Mouse (Mus musculus) thymus, postnatal 0 days (tissue): ENCODE results near the gene Cdk2ap2. TPM values are rescaled to one million over a fixed set of nuclear protein-coding genes. Genes with fewer than 3 reads are reported as not detected.
"Not testable (repeated sequence)": the region's sequence is repeated elsewhere in the genome, so short reads cannot be mapped to it uniquely, and the experiment has no call there.

ENCODE experiments used
- DNase-seq: peaks from one replicate; pipeline ENCODE4 v3.0.0-alpha.2; 2015; ENCODE audit warnings: low spot score
- polyA plus RNA-seq: library from polyadenylated mRNA; unstranded; fragments of >200 nt; fragmentation: Nextera tagmentation; extraction: Ambion mirVana; gene quantifications from 2 replicates; pipeline ENCODE4 v1.2.1, GENCODE M21; 2015

Cdk2ap2 gene
- polyA plus RNA-seq, 1 experiment from 2014 or later = 179 TPM

- no peak for DNase-seq
Measured at GRCm38 (mm10) chr19:4066877-4067276, 30.1 kb upstream of the Cdk2ap2 start.

GRCm38 (mm10) chr19:4068242-4068641 is 28.7 kb upstream of the Cdk2ap2 start:
- not testable (repeated sequence) for DNase-seq

DNA sequence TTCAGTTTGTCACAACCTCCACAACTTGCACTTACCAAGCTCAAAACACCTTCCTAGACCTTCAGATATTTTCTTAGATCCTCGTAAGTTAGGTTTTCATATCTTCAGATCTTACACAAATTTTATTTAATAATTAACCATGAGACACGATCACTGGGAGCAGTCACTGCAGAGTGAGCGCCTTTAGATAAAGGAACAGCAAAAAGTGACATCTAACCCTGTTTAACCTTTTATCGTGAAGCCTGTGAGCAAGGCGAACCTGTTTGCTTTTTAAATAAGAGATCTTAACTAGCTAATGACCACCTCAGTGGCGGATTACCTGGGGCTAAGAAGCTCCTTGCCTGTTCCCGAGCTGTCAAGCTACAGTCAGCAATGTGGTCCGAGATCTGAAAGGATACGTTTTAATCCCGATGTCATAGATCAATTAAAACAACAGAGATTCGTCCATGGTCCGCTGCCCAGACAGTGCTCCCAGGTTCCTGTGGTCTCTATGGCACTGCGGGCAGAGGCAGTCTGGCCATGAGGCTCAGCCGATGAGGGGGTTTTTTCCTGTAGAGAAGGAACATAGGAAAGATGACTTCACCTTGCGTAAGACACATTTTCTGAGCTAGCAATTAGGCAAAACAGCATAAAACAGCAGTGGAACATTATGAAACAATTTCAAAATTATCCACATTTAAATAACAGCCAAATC is 28.1 kb upstream of the Cdk2ap2 start:
- DNase-seq = no peak

DNA sequence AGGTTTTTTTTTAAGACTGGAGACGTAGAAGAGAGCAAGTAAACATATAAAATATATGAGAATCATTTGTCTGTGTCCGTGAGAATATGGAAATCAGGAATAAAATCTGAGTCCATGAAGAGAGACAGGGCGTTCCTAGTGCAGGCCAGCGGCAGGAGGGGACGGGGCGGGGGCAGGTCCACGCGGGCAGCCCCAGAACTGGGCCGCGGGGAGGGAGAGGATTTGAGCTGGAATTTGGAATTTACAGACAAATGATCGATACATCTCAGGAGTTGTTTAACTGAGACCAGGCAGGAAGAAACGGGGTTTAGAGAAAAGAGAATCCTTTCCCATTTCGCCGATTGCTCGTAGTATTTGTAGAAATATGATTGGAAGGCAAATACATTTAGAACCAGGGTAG is 26.7 kb upstream of the Cdk2ap2 start:
- DNase-seq = no peak

GRCm38 (mm10) chr19:4070756-4071155 is 26.2 kb upstream of the Cdk2ap2 start:
- DNase-seq = no peak

DNA sequence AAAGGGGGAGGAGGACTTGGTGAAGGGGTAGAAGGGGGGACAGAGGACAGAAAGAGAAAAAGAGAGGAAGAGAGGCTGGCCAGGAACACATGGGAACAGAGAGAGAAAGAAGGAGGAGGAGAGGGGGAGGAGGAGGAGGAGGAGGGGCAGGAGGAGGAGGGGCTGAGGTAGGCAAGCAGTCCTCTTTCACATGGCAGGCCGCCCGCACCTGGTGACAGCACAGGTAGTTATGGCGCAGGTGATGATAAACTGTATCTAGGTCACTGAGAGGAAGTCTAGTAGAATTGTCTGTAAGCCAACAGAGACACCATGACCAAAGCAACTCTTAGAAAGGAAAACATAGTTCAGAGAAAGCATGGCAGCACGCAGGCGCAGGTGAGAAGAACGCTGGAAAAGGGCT is 25.6 kb upstream of the Cdk2ap2 start:
- no peak for DNase-seq

DNA sequence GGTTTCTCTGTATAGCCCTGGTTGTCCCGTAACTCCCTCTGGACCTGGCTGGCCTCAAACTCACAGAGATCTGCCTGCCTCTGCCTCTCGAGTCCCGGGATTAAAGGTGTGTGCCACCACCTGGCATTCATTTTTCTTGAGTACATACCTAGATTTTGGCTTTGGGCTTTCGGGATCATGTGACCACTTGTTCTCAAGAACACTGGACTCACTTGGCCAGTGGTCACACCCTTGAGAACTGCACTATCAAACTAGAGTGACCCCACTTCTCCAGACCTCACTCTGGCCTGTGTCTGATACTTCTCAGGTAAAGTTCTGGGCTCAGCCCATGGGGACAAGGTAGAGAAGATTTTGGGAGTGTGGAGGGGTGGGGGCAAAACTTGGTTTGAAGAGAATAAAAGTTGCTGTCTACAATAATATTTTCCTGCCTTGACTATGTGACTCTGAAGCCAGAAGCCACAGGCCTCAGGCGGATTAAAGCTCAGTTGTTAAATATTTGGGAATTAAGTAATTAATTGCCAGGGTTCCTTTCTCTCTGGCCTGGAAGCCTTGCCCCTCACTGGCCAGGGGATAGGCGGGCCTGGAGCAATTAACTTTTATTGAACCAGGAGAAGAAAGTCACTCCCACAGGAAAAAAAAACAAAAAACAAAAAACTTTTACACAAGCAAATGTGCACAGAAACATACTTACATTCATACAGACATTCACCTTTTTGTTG is 24.1 kb upstream of the Cdk2ap2 start:
- DNase-seq = no peak

GRCm38 (mm10) chr19:4075531-4075930 is 21.5 kb upstream of the Cdk2ap2 start:
- no peak for DNase-seq

DNA sequence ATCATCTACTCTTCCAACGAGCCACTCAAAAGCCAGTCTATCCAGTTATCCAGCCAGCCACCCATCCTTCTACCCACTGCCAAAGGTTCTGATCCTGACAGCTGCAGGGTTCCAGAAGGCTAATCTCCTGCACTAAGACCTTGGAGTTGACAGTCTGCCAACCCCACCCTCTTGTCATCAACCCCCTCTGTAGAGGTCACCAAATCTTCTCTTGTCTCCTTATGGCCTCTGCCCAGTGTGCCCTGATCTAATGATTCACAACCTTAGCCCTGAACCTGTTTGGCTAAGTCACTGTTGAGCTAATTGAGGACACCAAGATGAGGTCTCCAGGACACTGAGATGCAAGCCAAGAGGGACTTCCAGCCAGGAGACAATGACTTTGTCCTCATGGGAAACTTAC is 17.4 kb upstream of the Cdk2ap2 start:
- no peak for DNase-seq

GRCm38 (mm10) chr19:4080511-4081009 is 16.4 kb upstream of the Cdk2ap2 start:
- DNase-seq = no peak

DNA sequence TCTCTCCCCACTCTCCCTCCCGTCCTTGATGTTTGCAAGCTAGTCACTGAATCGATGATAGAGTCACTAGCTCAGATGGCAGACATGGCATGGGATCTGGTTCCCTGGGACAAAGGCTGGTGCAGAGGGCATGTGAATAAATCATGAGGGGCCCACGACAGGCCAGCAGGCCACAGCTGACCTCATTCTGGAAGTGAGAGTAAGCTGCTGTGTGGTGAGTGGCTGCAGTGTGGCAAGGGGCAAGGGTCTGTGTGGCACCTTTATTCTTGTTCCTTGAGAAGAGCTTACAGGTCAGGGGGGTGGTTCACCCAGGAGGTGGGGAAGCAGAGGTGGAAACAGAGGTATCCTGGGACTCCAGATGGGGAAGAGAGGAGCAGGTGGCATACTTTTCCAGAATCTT is 15.6 kb upstream of the Cdk2ap2 start, which contains the start of gene Cabp2:
Gene Cabp2, plus strand, starts transcription at position 185 of the 400 bp plus-strand sequence.
- no peak for DNase-seq

GRCm38 (mm10) chr19:4082219-4082965 is 14.6 kb upstream of the Cdk2ap2 start:
- no peak for DNase-seq

DNA sequence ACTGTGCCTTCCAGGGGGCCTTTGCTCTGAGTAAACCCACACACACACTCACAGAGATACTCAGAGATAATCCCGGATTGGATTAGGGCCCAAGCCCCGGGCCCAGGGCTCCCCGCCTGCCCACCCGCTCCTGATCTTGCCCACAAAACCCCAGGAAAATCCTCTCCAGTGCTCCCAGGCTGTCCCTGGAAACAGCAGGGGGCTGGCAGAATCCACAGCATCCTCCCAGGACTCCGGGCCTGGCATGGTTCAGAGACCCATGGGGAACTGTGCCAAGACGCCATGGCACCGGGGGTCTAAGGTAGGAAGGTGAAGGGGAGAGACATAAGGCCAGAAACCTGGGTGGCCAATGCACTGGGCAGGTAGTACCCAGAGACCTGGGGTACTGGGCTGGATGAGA is 13.7 kb upstream of the Cdk2ap2 start:
- no peak for DNase-seq

DNA sequence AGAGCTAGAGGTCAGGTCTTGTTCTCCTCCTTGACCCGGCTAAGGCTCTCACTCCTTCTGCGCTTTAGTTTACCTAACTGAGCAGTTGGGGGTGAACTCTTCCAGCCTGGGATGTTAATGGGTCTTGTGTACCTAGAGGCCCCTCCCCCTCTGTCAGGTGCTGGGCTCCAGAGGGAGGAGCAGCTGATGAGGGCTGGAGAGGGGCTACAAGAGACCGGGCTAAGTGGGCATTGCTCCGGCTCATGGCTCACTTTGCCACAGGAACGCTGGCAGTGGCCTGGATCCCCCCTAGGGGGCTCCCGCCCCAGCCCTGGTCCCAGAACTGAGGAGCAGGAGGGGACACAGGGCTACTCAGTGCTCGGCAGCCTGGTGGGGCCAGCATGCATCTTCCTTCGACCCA is 13.2 kb upstream of the Cdk2ap2 start:
- DNase-seq = no peak

DNA sequence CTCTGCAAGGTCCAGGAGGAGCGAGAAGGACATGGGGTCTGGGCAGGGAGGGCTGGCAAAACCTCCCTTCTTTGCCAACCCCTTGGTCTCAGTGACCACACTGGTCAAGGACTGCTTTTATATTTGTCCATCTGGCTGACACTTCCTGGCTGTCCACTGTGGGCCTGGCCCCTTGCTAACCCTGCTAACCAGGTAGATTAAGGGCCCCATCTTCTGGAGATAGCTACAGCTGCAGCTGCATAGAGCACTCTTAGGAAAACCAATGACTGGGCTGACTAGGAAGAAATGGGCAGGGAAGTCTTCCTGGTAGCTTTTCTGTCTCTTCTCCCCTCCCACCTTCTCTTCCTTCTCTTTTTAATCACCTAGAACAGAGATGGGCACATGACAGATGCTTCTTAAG is 12.0 kb upstream of the Cdk2ap2 start:
- DNase-seq = no peak

DNA sequence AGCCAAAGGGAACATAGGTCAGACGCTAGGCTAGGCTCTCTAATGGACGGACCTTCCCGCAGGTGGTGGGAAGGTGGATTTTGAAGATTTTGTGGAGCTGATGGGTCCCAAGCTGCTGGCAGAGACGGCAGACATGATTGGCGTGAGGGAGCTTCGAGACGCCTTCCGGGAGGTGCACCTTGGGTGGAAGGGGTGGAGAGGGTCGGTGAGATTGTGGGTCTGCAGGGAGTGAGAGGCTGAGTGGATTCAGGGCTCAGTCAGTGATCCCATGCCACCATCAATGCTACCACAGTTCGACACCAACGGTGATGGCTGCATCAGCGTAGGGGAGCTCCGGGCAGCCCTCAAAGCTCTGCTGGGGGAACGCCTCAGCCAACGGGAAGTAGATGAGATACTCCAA is 10.8 kb upstream of the Cdk2ap2 start:
- no peak for DNase-seq

- no peak for DNase-seq
Measured at GRCm38 (mm10) chr19:4087090-4087489, 9.9 kb upstream of the Cdk2ap2 start.

GRCm38 (mm10) chr19:4088146-4088545 is 8.8 kb upstream of the Cdk2ap2 start:
- DNase-seq = no peak

DNA sequence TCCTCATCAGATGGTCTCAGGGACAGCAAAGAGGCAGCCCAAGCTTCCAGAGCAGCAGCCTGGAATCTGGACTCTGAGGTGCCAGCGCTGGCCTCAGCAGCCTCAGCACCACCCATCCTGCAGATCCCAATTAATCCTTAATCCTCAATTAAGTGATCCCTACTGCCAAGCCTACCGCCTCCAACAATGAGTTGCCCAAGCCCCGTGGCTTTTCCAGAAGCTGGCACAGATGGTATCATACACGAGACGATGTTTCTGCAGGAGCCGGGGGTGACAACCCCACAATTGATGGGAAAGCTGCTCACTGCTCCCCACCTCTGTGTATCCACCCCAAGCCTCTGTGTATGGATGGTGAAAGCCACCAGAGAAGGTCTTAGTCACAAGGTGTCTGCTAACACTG is 7.9 kb upstream of the Cdk2ap2 start:
- no peak for DNase-seq

DNA sequence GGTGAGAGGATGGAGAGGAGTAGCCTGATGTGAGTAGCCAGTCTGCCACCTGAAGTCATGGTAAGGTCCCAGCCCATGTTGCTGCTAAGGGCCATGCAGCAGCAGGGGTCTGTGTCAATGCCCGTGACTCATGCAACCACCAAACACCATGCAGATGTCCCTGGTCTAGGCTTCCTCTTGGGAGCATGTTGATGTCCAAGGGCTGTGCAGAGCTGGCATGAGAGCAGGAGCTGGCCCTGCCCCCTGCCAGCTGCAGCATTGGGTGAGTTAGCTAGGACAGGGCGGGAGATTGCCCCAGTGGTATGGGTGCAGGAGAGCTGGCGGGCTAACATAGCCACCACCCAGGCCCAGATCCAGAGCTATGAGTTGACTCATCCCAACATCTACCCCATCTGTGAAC is 6.5 kb upstream of the Cdk2ap2 start:
- no peak for DNase-seq

GRCm38 (mm10) chr19:4091383-4091782 is 5.6 kb upstream of the Cdk2ap2 start:
- DNase-seq = no peak

GRCm38 (mm10) chr19:4092750-4093149 is 4.2 kb upstream of the Cdk2ap2 start:
- no peak for DNase-seq
